Mouse (Mus musculus) adrenal gland, adult 2 months (tissue): ENCODE results near the gene Parp3. TPM values are rescaled to one million over a fixed set of nuclear protein-coding genes. Genes with fewer than 3 reads are reported as not detected.
"Not testable (repeated sequence)": the region's sequence is repeated elsewhere in the genome, so short reads cannot be mapped to it uniquely, and the experiment has no call there.

Source experiments
- DNase-seq: peaks from one replicate; pipeline ENCODE4 v3.0.0; 2021
- long read RNA-seq: library from polyadenylated mRNA; stranded (forward); transcript quantifications from one replicate; pipeline ENCODE4 v2.0.0, GENCODE M21; 2021
- polyA plus RNA-seq: library from polyadenylated mRNA; depleted of rRNA; stranded (reverse); fragments of >200 nt; gene quantifications from 2 replicates; pipeline ENCODE4 v1.2.3, GENCODE M21; 2012; rRNA removed
- total RNA-seq, 2 experiments: library from RNA; stranded (reverse); gene quantifications; 2 replicates each; pipeline ENCODE4 v1.2.3; 2021

Parp3 gene
- total RNA-seq (10 to 100 TPM; 39.4 to 60.7 TPM), polyA plus RNA-seq (65.6 and 87.4 TPM in 2 replicates)
- long read RNA-seq, transcript Parp3-205 (2 exons, 667 nt): minor isoform, 8 of 64 reads
- long read RNA-seq, transcript Parp3-201 (11 exons, 2,962 nt): major isoform, 9 of 64 reads
- long read RNA-seq, transcript Parp3-203 (11 exons, 2,495 nt): minor isoform, 6 of 64 reads
- long read RNA-seq, partial matches to known transcripts: 4 of 64 reads
- long read RNA-seq, other reads (novel, unspliced or antisense): 35 of 64 reads

DNA sequence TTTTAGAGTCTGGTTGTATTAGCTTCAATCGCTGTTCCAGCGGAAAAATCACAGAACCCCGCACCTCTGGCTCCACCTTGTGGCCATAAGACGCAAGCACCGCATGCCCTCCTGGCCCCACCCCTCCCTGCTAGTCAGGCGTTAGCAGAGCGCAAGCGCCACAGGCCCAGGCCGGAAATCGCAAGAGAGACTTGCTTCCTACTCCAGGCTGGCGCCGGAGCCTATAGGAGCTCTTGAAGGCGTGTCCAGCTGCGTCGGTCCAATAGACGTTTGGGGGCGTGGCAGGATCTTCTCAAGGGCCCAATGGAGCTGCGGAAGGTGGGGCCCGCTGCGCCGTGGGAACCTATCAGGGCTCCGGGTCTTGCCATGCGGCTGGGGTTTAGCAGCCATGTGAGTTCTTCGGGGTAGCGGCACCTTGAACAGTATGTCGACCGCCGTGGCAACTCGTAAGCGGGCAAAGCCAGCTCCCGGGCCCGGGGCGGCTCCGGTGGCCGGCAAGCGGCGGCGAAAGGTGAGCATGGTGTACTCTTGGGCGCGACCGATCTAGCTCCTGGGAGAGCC lies at the start of gene Parp3:
Gene Parp3, minus strand, starts transcription at position 26 of the 561 bp plus-strand sequence.
- DNase-seq: peak; percentile 99

DNA sequence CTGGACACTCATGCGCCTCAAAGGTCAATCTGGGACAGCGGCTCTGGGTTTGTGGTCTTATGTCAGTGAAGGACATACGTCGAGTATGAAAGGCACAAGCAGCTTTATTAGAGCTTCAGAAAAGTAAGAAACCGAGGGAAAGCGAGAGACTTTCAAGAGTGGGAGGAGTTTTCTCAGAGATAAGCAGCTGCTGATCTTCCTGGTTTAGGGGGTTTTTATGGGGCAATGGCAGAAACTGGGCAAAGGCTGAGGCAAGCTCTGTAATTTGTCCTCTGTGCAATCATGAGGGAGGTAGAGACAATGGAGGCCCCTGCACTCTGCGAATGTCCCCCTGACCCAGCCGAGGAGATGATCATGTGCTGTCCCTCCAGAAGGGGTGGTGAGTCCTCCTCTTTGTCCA lies 43.2 kb upstream of the Parp3 start:
- DNase-seq: no peak

DNA sequence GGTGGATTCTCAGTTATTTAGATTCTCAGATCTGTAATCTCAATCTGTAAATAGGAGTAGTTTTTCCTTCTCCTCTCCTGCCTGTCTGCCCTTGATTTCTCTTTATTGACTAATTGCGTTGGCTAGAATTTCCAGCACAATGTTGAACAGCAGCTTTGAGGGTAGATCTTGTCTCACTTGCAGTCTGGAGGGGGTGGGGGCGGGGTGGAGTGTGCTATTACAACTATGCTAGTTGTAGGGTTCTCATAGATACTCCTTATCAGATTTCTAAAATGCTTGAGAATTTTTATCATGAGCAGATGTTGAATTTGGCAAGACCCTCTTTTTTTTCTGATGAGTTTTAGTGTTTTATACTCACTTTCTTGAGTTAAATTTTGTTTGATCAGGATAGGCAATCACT lies 42.7 kb upstream of the Parp3 start:
- no peak for DNase-seq

DNA sequence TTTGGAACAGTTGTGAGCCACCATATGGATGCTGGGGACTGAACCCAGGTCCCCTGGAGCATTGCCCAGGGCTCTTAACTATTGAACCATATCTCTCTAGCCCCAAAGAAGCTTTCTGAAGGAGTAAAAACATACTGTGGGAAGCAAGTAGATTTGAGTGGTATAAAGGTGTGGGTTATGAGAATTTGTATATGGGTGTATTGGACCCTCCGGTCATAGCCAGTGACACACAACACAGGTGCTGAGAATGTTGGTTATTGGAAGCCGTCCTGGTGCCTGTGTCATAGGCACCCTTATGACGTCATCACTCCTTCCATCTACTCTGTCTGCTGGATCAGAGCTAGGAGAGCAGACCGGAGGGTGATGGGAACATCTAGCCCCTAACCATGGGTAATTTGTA lies 37.5 kb upstream of the Parp3 start, which contains the start of gene Iqcf5:
Gene Iqcf5, plus strand, starts transcription at position 301 of the 400 bp plus-strand sequence.
- no peak for DNase-seq

DNA sequence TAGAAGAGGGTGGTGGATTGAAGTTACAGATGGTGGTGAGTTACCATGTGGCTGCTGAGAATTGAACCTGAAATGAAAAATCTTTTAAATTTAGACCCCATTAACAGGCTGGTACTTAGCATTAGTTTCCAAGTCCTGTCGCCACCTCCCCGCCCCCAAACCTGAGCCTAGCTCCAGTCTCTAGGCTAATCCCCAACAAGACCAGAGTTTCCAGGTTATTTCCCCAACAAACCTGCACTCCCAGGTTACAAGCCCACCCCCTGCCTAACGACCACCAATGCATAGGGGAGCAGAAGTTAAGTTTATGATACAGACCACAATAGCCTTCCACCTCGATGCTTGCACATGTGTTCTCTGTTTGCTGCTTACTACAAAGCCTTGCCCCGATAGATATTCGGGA lies 36.8 kb upstream of the Parp3 start:
- no peak for DNase-seq

DNA sequence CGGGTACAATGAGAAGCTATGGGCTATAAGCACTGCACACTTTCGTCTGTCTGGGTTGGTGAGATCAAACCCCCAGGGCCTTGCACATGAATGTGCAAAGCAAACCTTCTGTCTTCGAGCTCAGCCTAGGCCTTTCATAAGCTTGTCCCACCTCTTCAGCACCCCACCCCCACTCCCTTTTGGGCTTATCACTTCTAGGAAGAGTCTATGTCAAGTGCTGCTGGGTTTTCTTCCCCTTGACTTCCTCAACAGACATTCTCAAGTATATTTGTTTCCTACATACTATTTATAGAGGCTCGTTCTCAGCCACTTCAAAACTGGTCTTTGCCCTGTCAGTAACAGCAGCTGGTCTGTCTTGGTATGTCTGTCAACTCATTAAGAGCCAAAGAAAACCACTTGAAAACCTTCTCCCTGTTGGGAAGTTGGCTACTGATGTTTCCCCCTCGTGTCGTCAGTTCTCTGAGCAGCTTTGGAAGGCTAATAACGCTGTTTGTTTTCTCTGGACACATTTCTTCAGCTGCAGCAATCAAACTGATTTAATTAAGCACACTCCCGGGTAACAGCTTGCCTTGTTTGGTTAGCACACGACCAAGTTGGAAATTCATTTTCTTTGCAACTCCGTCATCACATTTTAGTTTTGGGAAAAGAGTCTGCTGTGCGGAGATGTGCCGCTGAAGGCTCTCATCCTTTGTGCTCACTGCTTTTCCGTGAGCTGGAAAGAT lies 36.1 kb upstream of the Parp3 start:
- no peak for DNase-seq

DNA sequence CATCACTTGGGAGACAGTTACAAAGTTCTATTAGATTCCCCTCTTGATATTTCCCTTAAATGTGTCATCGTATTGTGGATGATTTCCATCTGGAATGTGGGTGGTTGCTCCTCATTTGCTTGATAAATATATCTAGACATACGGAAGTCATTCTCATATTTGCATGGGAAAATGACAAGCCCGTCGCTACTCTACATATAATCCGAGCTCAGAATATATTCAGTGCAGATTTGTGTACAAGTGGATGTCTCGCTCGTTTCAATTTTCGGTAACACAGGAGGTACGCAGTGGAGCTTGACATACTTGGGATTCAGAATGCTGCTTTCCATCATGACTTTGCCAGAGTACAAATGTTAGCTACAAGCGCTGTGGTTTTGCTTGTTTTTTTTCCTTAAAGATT lies 32.6 kb upstream of the Parp3 start:
- DNase-seq: no peak

DNA sequence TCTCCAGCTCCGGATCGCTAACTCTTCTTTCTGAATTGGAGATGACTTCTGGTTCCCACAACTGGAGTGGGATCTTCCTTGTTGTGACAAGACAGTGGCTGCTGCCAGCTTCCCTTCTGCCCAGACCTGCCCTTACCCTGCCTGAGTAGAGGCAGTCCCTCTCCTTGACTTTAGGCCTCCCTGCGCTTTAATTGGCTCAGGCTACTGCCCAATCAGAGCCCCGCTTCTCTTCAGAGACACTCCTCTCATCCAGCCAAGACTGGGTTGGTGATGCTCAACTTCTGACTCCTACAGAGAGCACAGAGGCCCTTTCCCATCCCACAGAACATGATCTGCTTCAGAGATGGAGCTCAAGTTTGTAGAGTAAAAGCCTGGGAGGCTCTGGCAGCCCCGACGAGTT lies 27.5 kb upstream of the Parp3 start:
- no peak for DNase-seq

DNA sequence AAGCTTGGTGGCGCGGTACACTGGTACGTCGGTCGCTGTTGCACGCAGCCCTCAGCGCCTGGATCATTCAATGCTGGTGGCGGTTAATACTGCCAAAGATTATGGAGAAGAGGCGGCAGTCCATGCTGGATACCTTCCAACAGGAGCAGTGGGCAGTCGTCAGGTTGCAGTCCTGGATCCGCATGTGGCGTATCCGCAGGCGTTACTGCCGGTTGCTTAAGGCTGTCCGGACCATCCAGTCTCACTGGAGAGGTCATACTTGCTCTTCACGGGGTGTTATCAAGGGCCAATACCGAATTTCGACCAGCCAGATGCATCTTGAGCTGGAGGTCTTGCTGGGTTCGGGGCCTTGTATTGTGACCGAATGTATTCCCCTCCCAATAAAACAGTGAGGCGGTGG lies 25.1 kb upstream of the Parp3 start:
- DNase-seq: no peak

DNA sequence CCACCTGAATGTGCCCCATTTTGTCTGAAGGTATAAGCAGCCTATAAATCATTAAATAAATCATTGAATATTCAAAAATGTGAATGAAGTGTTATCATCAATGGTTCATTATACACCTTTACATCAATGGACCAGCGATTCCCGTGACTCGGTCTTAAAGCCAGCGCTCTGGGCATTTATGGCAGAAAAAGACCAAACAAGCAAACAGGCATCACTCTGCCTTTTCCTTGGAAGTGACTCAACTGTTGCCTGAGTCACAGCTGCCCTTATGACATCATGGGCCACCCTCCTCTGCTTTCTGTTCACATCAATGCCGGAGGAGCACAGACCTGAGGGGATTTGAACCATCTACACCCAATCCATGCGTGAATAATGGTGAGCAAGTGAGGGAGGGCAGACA lies 22.9 kb upstream of the Parp3 start, which contains the start of gene Iqcf1:
Gene Iqcf1, plus strand, starts transcription at position 301 of the 400 bp plus-strand sequence.
- DNase-seq: peak; percentile 39

DNA sequence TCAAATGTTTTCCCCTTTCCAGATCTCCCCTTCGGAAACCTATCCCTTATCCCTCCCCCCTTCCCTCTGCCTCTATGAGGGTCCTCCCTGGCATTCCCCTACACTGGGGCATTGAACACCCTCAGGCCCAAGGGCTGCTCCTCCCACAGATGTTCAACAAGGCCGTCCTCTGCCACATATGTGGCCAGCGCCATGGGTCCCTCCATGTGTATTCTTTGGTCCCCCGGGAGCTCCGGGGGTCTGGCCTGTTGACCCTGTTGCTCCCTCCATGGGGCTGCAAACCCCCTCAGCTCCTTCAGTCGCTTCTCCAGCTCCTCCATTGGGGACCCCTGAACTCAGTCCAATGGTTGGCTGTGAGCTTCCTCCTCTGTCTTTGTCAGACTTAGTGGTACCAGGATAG lies 10.9 kb upstream of the Parp3 start:
- DNase-seq: not testable (repeated sequence)

DNA sequence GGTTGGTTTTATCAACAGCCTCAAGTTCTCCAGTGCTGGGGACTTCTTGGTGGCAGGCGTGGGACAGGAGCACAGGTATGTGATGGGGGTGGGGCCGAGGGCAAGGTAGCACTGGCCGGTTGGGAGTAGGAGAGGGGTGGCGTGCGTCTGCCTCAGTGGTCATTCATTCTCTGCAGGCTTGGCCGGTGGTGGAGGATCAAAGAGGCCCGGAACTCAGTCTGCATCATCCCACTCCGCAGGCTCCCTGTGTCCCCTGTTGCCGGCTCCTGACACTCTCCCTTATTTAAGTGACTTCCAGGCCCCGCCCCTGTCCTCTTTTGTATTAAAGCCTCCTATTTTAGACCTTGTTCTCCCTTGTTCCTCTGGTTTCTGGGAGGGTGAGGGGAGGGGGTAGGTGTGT lies 8.3 kb upstream of the Parp3 start:
- no peak for DNase-seq

DNA sequence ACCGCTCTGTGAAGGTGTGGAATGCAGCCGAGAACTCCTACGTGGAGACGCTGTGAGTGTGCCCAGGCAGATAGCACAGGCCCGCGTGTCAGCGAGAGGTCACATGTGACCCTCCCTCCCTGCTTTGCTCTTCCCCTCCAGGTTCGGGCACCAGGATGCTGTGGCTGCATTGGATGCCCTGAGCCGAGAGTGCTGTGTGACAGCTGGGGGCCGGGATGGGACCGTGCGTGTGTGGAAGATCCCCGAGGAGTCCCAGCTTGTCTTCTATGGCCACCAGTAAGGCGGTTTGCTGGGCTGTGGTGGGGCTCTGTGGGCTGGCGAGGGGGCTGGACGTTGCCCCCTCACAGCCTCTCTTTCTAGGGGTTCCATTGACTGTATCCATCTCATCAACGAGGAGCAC lies 6.9 kb upstream of the Parp3 start:
- DNase-seq: no peak

DNA sequence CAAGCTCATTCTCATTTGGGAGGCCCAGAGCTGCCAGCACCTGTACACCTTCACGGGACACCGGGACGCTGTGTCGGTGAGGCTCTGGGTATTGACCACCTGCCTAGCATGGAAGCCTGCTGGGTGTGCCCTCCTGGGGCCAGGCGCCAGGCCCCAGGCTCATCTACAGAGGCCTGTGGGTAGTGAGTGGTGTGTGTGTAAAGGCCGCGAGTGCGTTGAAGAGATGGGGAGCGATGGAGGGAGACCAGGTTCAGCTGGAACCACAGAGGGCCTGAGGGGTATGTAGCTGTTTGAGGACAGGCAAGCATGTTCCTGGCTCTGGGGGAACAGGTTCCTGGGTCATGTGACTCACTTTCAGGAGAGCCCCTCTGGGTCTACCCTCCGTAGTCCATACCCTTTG lies 6.4 kb upstream of the Parp3 start:
- DNase-seq: no peak

DNA sequence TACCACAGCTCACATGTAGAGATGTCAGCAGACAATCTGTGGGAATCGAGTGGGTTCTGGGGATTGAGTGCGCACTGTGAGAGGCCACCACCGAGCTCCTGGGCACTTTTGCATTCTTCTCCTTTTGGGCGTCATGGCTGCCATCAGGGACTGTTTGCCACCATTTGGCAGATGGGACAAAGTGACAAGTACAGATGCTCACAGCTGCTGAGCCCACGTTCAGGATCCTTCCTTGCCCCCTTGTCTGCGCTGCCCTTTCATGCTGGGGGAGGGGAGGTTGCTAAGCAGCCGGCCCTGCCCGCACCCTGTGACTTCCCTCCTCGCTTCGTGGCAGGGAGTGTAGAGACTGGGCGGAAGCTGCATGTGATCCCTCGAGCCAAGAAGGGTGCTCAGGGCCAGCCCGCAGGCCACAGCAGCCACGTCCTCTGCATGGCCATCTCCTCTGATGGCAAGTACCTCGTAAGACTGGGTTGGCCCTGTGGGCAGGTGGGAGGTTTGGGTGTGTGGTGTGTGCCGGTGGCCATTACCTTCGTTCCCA lies 5.9 kb upstream of the Parp3 start:
- DNase-seq: no peak

DNA sequence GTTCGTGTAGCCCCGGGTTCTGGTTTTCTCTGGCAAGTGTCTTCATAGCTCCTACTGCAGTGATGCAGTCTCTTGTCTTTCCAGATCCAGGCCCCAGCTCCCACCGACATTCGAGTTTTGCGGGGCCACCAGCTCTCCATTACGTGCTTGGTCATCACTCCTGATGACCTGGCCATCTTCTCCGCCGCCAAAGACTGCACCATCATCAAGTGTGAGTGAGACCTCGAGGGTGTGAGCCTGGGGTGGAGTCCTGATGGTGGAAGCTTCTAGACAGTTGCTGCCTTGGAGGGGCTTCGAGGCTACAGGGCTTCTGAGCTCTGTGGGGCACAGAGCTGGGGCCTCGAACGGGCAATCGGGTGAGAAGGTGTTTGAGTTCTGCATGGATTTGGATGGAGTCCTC lies 4.9 kb upstream of the Parp3 start:
- no peak for DNase-seq

DNA sequence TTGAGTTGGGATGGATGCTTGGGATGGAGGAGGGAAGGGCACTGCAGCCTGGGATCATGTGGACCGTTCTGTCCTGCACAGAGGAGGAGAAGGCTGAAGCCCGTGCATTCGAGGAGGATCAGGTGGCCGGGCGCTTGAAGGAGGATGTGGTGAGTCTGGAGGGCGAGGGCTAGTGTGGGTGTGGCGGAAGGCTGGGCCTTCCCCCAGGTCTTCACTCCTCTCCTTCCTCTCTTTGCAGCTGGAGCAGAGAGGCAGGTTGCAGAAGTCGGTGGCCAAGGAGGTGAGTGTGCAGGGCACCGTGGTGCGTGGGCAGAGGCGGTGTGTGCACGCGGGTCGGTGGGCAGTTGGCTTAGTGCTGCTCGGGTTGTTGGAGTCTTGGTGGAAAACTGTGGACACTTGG lies 4.3 kb upstream of the Parp3 start:
- no peak for DNase-seq

DNA sequence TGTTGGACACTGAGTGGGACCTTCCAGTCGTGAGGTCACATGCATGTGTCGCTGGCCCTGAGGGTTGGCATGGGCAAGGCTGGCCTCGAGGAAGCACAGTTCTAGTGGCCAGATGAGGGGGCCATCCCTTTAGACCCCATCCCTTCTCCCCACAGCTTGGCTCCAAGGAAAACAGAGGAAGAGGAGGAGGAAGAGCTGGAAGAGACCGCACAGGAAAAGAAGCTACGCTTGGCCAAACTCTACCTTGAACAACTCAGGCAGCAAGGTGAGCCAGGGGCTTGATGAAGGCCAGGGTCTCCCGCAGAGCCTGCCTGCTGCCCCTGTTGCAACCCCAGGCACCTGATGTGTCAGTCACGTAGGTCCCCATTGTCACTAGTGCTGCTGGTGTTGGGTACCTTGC lies 3.8 kb upstream of the Parp3 start:
- DNase-seq: no peak

DNA sequence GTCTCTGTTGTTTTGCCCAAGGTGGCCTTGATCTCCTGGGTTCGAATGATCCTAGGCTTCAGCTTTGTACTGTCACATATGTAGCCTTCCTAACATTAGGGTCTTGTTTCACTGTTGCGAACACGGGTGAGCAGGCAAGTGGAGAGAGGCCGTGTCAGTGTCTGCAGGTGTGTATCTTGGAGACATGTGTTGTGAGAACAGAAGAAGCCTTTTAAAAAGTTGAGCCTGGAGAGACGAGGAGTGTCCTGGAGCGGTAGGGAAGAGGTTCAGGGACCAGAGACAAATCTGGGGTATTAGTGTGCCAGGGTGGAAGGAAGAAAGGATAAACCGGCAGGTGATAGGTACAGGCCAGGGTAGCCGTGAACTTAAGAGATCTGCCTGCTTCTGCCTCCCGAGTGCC lies 1.4 kb upstream of the Parp3 start:
- DNase-seq: no peak

DNA sequence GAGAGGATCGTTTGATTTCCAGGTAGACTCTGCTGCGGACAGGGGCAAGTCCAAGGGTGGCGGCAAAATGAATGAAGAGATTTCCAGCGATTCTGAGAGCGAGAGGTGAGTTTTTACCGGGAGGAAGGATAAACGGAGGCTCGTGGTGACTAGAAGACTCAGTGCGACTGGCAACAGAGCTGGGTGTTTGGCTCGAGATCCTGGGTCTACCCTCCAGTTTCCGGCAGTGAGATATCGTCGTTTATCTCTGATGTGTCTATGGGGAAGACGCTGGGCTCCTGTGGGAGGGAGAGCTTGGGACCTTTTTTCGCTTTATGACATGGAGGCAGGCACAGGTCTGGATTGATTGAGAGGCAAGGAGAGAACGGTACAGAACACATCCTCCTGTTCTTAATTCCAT lies 900 bp upstream of the Parp3 start:
- no peak for DNase-seq

DNA sequence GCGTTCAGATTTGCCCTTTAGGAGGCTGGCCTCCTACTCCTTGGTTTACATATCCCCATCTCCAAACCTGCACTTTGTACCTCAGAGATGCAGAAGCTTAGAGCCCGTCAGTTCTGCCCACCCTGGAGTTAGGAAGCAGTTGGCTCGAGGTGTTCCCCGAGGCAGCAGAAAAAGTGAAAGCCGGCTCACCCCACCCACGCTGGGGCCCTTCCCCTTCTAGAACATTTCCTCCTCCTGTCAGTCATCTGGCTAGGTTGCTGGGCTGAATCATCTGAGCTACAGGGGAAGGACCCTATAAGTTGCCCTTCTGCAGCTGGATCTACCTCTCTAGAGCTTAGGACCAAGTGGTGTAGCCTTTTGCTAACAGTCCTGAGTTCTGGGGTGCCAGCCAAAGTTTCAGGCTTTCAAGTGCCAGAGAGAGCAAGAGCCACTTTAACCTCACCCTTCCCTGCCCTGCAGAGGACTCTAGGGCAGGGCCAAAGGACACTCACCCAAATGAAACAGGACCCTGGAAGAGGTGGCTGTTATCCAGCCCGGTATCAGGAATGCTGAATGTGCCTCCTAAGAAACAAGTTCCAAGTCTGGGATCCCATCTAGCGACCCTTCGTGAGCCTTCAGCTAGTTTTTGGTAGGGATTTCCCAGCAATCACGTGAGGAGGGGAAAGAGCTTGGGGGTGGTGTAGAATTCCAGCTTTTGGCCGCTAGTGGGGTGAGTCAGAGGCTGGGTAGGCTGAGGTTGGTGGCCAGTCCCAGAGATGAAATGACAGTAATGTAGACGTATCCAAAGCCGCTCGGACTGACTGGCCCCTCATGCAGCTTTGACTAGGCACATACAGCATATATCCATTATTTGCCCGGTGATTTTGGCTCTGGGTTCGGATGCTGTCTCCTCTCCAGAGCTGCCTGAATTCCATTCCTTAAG lies 486 bp downstream of the Parp3 start:
- DNase-seq: peak; percentile 85

DNA sequence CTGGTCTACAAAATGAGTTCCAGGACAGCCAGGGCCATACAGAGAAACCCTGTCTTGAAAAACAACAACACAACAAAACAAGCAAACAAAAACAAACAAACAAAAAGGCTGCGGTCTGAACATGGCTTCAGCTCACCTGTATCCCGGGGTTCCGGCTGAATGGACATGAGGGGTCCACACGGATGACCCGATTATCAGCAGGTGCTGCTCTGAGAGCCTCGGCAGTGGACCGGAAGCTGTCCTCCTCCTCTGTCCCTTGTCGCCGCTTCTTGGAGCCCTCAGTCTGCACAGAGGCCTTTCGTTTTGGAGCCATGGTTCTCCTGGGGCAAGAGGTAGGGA lies 1.1 kb downstream of the Parp3 start, which contains the start of gene Rrp9:
Gene Rrp9, plus strand, starts transcription at position 301 of the 339 bp plus-strand sequence.
- DNase-seq: no peak
